Mouse (Mus musculus) neutrophil, adult 5-6 weeks (primary cell): Measurements from ENCODE around the gene Otulinl. TPM values are rescaled to one million over a fixed set of nuclear protein-coding genes. Genes with fewer than 3 reads are reported as not detected.
A peak's percentile ranks its signal among the peaks of the same experiment; 100 is the strongest.
"Not testable (repeated sequence)": the region's sequence is repeated elsewhere in the genome, so short reads cannot be mapped to it uniquely, and the experiment has no call there.

ENCODE experiments used
- ATAC-seq: fragments of 151-379, 151-347 bp; 2 replicates; pipeline ENCODE4 v1.8.0; 2017; ENCODE audit warnings: mild to moderate bottlenecking, moderate TSS enrichment; ENCODE audit not compliant: insufficient number of reproducible peaks, poor library complexity, low FRiP score, severe bottlenecking; ENCODE audit errors: extremely low read depth
- total RNA-seq: library from RNA; stranded (forward); fragments of 200-1000 nt; gene quantifications from 2 replicates; pipeline ENCODE4 v1.2.3, GENCODE M21; 2017

Otulinl gene
- total RNA-seq, result 31.5 and 44.2 TPM in 2 replicates

- ATAC-seq, result peak; percentile 98
These were observed at the start of gene Otulinl for GRCm38 (mm10) chr15:27681419-27682187. TSS of gene Otulinl (minus strand) at chr15:27681579.

DNA sequence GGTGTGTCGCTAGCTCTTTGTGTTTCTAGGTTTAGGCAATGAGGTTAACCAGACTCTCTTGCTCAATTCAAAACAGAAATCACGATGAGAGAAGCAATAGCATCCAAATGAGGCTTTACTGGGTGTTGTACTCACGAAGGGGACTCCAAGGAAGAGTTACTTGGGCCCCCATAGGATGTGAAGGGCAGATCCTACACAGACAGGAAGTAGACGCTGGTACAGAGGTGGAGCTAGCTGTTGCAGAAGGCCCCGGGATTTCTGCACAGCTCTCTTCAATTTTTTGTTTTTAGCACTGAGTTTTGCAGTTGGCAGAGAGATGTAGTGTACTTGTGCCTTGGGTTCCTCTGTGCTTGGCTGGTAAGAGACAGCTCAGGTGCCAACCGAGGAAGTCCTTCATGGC lies 44.8 kb upstream of the Otulinl start:
- no peak for ATAC-seq

DNA sequence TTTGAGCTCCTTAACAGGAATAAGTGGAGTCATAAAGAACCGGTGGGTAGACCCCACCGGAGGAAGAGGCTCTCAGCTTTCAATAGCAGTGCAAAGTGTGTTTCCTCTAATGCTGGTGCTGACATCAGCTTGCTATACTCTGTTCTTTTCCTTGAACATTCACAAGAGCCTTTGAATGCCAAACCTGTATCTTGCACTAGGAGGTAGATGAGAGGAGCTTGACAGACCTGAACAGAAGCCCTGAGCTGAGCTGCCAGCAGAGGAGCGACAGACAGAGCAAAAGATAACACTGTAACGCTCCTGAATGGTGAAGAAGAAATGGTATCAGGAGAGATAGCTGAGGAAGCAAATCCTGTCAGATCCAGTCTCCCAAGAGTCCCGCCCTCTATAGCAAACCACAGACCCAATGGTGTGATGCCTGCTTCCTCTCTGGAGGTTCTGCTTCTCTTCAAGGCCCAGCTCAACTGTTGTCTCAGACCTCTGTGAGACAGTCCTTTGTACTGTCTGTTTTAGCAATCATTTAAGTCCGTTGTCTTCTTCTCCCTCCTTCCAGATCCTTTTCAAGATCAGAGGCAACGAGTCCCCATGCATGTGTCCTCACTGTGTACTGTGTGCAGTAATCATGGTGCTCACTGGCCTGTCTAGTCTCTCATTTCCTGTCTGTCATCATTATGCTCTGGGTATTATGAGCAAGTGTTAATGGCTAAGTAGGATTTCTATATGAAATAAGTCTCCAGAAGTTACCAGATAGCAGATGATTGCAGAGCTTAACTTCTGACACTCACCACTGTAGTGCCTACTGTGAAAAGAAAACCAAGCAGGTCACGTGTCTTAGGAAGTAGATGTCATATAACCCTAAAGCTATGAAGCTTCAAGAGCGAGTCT lies 43.7 kb upstream of the Otulinl start:
- peak; percentile 51; the same call in 1 of the 2 replicates for ATAC-seq

DNA sequence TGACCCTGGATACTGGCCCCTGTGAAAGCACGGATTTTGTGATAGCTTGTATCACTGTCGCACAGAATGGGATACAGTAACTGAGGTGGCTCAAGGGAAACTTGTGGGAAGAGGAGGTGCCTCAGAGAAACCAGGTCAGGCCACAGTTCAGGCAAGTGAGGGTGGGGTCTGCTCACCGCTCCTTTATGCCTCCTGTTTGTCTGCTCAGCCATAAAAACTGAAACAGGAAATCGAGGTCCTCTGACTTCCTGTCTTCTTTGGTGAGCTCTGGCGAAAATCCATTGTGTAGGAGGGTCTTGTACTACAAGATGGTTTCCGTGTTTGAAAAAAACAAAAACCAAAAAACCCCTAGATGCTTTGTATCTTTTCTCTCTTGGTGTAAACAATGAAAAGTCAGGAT lies 42.9 kb upstream of the Otulinl start:
- peak; percentile 28; the same call in 1 of the 2 replicates for ATAC-seq

GRCm38 (mm10) chr15:27723746-27724145 lies 42.4 kb upstream of the Otulinl start:
- ATAC-seq, result no peak

DNA sequence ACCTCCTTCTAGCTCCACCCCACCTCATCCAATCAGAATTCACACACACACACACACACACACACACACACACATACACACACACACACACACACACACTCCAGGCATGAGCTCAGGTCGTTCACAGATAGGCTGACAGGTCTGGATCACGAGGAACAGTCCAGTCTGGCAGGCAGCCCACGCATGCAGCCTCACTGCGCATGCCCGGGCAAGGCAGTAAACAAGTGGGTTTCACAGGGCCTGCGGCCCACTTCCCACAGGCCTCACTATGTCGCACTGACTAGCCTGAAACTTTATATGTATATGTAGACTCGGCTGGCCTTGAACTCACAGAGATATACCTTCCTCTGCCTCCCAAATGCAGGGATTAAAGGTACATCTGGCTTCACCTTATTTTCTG lies 38.9 kb upstream of the Otulinl start:
- ATAC-seq, result not testable (repeated sequence)

GRCm38 (mm10) chr15:27718668-27719067 lies 37.3 kb upstream of the Otulinl start:
- ATAC-seq, result no peak

DNA sequence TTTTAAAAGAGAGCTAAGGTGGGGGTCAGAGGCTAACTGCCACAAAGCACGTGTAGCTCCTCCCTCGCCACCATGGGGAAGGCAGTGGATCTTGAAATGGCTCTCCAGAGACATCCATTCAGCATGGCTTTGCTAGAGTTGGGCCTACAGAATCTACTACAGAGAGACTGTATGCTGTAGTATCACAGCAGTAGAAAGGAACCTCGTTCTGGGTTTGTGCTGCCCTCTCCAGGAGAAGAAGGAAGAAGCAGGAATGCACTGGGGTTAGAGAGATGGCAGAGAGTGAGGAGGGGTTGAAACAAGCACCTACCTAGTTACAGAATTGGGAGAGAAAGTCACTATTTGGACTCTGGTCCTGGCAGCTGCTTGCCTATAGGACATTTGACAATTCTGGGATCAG lies 34.0 kb upstream of the Otulinl start:
- ATAC-seq, result peak; percentile 90

- ATAC-seq, result no peak
These were observed 29.3 kb upstream of the Otulinl start for GRCm38 (mm10) chr15:27710698-27711097.

- peak; percentile 78 for ATAC-seq
These were observed 27.7 kb upstream of the Otulinl start for GRCm38 (mm10) chr15:27708968-27709612.

GRCm38 (mm10) chr15:27708499-27708898 lies 27.1 kb upstream of the Otulinl start:
- ATAC-seq, result peak; percentile 47

DNA sequence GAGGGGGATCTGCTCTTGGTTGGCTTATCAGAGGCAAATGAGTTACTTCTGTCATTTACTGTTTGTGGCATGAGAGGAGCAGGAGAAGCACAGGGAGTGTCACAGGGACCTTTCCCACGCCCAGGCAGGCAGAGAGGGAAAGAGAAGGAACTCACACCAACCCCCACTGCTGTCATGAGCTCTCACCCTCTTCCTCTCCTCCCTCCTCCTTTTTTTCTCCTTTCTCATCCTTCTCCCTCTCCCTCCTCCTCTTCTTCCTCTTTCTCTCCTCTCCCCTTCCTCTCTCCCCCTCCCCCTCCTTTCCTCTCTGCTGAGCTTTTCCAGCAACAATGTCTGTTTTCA lies 21.6 kb upstream of the Otulinl start:
- ATAC-seq, result no peak

DNA sequence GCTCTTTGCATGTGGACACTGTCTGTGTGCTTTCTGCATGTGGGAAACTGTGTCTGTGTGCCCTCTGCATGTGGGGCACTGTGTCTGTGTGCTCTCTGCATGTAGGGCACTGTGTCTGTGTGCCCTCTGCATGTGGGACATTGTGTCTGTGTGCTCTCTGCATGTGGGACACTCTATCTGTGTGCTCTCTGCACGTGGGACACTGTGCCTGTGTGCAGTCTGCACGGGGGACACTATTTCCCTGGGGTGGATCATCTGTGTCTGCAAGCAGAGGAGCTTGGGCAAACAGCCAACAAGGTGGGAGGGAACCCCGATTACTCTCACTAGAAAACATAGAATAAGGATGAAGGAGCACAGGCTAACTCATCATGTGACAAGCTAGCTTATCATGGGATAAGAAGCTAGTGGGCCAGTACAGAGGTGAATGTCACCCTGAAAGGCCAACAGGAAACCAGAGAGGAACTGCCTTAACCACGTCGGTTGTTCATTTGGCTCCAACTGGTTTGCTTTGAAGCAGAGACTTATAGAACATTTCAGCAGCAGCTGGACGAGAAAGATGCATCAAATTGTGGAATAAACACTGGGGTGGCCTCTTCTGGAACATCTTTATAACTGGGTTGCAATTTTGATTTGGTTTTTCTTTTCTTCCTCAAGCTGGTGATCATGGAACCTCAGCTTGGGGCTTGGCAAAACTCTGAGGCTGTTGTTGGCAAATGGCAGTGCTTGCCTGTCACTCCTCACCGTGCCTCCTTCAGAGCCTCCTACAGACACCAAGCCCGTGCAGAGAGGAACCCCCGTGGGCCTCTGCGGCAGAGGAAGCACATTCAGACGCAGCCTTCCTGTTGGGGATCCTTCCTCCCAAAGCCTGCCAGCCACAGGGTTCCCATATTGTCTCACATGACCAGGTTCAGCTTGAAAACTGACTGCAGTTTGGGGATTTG lies 20.9 kb upstream of the Otulinl start:
- ATAC-seq, result peak; percentile 38; the same call in 1 of the 2 replicates

DNA sequence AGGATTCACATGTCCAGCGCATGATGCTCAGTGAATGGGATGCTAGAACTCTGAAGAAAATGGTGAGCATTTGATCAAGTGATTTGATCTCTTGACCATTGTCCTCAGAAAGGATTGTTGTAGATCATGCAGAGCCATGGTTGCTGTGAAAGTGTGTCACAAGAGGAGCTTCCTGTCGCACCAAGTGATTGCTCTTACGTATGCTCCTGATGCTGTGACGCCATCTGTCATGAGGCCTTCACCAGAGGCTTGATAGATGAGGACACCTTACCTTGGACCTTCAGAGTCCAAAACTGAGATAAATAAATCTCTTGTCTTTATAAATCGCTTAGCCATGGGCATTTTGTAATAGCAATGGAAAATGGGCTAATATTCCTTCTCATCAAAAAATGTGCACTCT lies 16.3 kb upstream of the Otulinl start:
- no peak for ATAC-seq

DNA sequence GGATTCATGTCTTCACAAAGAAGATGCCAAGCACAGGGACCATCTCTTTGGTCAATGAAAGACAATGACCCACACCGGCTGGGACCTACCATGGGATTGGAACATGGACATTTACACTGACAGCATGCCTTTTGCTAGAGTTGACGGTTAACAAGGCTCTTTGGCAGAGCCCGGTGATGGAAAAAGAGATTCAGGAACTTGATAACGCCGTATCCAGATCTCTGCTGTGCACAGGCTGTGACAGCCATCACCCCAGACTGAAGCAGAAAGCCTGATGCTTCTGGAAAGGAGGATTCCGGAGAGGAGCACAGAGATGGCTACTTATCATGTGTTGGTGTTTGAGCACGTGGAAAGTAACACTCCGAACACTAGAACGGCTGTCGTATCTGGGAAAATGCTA lies 11.9 kb upstream of the Otulinl start:
- ATAC-seq, result no peak

DNA sequence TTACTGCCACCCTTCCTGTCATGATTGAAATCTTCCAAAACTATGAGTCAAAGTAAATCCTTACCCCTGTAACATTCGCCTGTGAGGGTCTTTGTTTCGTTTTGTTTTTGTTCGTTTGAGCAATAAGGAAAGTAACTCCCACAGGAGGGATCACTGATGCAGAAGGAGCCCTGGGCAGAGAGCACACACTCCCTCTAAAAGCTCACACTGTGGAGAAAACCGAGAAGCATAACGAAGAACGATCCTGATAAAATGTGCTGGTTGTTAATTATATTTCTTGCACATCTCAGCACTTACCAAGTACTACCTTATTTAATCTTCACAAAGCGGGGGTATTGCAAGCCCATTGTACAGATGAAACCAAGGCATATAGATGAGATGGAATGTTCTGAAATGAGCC lies 10.8 kb upstream of the Otulinl start:
- no peak for ATAC-seq

DNA sequence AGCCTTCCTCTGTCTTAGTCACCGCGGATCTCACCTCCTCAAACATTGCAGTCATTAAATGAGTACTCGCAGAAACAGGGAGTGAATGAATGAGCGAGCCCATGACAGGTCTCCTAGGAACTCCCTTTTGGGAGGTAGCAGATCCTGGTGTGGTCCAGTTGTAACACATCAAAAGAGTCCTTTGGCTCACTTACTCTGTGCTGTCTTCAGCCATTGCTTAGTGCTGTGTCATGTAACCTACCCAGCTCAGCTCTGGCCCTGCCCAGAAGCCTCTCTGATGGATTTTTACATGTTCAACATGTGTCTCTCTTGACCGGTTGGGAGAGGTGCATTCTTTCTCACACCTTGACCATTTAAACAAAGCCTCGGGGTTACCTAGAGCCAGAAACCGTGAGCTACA lies 9.8 kb upstream of the Otulinl start:
- no peak for ATAC-seq

DNA sequence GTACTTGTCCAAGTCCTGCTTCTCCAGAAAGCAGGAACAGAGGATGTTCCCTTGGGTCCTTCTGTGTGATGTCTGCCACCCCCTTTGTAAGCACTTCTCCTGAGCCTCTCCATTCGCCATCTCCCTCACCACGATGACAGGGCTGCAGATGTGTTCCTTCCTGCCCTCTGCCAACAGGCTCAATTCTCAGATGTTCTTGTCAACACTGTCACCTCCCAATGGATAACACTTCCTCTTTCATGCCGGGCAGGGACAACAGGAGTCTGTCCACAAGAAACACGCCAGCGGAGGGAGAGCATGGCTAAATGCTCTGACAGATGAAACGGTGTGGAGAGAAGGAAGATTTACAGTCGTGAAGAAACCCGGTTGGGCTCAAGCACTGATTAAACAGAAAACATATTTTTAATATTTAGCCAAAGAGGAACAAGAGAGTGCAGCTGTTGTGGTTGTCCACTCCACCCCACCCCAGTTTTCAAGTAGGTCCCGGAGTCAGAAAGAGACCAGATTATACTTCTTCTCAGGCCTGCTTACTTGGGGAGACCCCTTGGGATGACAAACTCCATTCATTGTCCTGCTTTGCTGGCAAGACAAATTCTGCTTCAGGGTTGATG lies 6.8 kb upstream of the Otulinl start:
- no peak for ATAC-seq
